Mouse (Mus musculus) erythroblast, embryonic 14.5 days (primary cell): ENCODE data around the gene Hoxc4.

Experiments
- GATA1 ChIP-seq: IDR thresholded peaks from 2 replicates; pipeline ENCODE4 v1.6.1; 2012; ENCODE audit warnings: low read length, inconsistent platforms, mixed read lengths
- TAL1 ChIP-seq: IDR thresholded peaks from 3 replicates; pipeline ENCODE4 v1.6.1; 2012; ENCODE audit warnings: low read length, inconsistent platforms, mixed read lengths

DNA sequence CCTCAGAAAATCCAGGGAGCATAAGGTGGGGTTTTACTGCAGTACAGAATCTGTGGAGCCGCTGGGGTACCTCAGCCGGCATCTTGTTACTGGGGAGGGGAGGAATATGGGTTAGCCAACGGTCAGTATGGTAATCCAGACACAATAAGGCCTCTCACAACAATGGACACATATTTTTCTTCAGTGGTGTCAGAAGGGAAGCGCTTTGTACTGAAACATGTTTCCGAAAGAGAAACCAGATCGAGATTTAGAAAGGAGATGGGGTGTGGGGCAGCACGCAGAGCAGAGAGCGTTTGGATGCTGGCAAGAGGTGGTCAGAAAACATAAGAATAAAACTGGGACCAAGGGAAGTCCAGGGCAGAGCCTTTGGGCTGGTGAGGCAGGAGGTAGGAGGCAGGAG lies 11.4 kb downstream of the Hoxc4 start:
- TF ChIP-seq GATA1 = no peak
- no peak for TF ChIP-seq TAL1
